Mouse (Mus musculus) spleen, adult 18-20 months (tissue): Measurements from ENCODE around the gene Nfkbie.

ENCODE experiments used
- DNase-seq, 2 experiments: peaks; one replicate each; pipeline ENCODE4 v3.0.0; 2022; ENCODE audit warnings: mixed read lengths in 2 of 2

Gene Nfkbie

GRCm38 (mm10) chr17:45563655-45564530 lies 8.4 kb downstream of the Nfkbie start, which contains the start of gene Slc35b2:
Gene Slc35b2, plus strand, starts transcription at chr17:45563874.
- peak; percentile 82 to 86 for DNase-seq

GRCm38 (mm10) chr17:45564531-45565084 lies 9.1 kb downstream of the Nfkbie start:
- no peak for DNase-seq

DNA sequence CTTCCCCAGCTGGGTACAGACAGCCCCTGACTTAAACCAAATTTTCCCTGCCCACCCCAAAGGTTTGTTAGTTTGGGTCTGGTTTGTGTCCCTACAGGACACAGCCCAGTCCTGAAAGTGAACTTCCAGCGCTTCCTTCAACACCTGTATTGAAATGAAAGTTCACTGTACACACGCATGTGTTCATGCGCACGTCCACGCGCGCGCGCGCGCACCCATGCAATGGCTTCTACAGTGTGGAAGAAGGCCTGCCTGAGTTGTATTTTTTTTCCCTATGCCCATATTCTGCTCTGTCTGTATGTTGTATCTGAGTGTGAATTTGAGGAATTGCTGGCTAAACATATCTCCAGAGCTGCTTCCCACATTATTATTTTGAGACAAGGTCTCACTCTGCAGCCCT lies 9.6 kb downstream of the Nfkbie start:
- DNase-seq: no peak

DNA sequence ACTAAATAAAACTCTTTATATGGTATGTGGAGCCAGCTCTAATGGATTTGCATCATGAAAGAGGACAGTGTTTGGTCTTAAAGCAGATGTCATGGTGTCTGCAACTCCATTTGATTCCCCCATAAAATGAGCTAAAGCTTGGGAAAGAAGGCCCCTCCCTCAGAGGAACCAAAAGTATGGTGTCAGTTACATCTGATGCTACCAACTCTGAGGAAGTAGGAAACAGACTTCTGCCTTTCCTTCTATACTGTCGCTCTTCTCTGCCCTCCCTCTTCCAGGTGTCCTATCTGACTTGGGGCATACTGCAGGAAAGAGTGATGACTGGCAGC lies 10.5 kb downstream of the Nfkbie start:
- DNase-seq: no peak

DNA sequence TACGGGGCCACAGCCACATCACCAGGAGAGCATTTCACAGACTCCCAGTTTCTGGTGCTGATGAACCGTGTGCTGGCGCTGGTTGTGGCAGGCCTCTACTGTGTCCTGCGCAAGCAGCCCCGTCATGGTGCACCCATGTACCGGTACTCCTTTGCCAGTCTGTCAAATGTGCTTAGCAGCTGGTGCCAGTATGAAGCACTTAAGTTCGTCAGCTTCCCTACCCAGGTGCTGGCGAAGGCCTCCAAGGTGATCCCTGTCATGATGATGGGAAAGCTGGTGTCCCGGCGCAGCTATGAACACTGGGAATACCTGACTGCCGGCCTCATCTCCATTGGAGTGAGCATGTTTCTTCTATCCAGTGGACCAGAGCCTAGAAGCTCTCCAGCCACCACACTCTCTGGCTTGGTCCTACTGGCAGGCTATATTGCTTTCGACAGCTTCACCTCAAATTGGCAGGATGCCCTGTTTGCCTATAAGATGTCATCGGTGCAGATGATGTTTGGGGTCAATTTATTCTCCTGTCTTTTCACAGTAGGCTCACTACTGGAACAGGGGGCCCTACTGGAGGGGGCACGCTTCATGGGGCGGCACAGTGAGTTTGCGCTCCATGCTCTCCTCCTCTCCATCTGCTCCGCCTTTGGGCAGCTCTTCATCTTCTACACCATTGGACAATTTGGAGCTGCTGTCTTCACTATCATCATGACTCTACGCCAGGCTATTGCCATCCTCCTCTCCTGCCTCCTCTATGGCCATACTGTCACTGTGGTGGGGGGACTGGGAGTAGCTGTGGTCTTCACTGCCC lies 11.1 kb downstream of the Nfkbie start:
- DNase-seq: no peak

GRCm38 (mm10) chr17:45567162-45567601 lies 11.7 kb downstream of the Nfkbie start:
- DNase-seq: no peak

- no peak for DNase-seq
These were observed 13.5 kb downstream of the Nfkbie start for GRCm38 (mm10) chr17:45568990-45569389.

DNA sequence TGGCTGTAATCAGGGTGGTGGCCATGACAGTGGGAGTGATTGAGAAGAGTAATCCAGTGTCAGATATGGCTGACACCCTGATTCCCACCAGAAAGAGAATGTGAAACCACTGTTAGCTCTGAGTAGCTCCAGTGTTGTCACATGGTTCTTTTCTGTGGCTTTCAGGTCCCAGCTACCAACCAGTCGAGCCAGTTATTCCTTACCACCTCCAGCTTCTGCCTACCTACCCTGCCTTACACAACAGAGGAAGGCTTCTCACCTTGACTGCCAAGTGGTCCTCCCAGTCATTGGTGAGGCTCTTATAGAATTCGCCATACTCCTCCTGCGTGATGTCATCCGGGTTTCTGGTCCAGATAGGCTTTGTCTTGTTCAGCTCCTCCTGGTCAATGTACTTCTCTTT lies 14.5 kb downstream of the Nfkbie start:
- no peak for DNase-seq

DNA sequence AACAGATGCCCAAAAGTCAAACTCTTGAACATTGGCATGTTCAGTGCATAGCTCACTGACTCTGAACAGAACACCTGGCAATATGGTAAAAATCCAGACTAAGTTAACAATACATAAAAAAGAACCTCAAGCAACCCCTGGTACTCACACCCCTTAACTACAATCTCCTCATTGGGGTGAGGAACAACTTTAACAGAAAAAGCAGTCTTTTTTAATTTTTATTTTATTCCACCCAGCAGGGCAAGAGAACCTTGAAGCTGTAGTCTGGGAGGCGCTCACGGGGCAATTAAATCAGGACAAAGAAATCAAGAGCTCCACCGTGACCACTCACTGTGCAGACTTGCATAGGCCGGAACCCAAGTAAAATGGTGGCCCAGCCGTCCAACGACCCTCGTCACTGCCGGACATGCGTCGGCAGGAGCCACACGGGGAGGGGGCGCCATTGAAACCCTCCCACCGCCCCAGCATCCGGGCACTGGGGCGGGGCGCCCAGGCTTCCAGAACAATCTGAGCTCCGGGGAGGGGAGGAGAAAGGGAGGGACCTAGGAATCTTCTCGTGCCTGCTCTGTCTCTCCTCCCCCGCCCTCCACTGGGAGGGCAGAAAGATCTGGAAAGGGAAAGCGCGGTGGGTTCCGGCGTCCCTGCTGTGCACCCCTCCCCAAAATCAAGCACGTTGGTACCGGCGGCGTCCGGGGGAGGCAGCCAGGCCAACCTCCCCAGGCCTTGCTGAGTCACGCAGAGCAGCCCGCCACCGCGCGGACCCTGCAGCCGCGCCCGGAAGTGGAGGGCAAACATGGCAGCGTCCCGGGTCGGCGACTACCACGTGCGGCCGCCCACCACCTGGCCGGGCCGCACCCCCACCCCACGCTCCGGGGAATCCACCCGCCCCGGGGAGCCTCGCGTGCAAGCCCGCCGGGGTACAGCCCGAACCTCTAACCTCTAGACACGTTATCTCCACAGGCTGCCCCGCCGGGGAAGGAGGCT lies 16.9 kb downstream of the Nfkbie start:
- DNase-seq: peak; percentile 62 to 64

DNA sequence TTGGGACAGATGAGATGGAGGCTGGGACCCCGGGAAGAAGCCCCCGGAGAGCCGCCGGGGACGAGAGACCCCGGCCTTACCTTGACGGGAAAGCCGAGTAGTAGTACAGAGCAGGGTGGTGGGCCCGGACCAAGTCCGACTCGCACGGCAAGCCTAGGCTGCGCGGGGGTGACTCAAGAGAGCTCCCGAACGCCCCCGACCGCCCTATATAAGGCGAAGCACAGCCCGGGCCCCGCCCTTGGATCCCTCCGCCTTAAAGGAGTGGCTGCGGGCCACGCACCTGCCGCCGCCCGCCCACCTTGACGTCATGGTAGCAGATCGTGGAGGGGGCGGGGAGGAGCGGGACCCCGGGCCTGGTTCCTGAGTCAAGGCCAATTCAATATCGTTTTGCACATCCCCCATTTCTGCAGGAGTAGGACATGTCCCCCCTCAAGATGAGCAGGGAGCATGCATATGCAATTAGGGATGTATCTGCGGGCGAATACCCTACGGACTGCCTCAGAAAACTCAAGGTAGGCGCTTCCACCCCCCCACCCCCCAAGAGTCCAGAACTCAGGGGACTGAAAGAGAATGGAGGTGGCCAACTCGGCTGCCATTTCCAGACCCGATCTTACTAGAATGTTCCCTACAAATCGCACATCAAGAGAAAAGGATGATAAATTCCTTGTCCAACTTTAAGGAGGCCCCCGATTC lies 17.7 kb downstream of the Nfkbie start, which contains the start of gene Hsp90ab1:
Hsp90ab1 (minus strand) TSS at position 185 of the 693 bp plus-strand sequence.
- DNase-seq: peak; percentile 98 to 100

GRCm38 (mm10) chr17:45573780-45574123 lies 18.2 kb downstream of the Nfkbie start:
- peak; percentile 94 to 97 for DNase-seq

GRCm38 (mm10) chr17:45574129-45574761 lies 18.7 kb downstream of the Nfkbie start:
- peak; percentile 69 to 76 for DNase-seq

DNA sequence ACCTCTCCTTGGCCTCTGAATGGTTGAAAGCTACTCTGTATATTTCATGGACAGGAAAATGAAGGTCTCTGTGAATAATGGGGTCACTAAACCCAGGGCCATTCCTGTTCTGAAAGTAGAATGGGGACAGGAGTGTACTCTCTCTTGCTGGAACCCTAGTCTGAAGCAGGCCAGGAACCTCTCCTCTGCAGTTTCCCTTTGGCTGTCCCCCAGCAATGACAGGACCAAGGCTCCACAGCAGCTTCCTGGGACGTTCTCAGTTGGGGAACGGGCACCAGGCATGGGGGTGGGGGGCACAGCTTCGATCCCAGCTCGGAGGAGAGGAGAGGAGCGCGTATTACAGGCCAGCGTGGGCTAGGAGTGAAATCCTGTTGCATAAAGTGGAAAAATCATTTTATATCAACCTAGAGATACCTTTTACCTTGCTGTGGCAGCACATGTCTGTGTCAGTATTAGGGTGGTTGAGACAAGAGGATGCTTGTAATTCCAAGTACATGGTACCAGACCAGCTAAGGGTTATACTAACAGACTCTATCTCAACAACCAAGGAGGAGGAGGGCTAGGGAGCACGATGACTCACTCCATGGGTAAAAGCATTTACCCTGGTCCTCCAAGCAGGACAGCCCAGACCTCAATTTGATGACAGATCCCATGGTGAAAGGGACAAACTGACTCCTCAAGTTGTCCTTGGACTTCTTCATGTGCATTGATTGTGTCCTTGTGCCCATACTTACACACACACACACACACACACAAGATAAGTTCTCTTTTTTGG lies 19.8 kb downstream of the Nfkbie start:
- no peak for DNase-seq

DNA sequence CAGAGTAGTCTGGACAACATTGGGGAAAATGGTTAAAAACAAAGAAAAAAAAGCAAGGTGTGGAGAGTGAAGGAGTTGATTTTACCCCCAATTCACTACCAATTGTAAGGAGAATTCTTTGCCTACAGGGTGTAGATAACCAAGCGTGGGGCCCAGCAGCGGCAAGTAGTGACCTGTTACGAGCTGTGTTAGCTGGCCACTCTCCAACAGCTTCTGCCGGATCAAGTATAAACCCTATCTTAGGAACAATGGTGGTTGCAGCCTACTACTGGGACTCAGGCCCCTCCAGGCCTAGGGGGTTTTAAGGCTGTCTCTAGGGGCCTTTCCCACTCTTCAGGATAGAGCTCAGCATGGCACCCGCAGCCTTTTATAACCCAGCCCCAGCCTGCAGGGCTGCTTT lies 22.7 kb downstream of the Nfkbie start:
- DNase-seq: no peak

DNA sequence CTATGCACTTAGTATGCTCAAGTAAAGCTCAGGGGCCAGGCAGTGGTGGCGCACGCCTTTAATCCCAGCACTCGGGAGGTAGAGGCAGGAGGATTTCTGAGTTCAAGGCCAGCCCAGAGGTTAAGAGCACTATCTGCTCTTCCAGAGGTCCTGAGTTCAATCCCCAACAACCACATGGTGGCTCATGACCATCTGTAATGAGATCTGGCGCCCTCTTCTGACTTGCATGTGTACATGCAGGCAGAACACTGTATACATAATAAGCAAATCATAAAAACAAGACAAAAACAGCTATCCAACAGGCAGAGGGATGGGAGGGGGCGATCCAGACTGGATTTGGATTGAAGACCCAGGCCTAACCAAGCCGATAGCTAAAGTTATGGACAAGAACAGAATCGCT lies 23.3 kb downstream of the Nfkbie start:
- DNase-seq: no peak

GRCm38 (mm10) chr17:45579554-45579953 lies 24.1 kb downstream of the Nfkbie start:
- DNase-seq: no peak

DNA sequence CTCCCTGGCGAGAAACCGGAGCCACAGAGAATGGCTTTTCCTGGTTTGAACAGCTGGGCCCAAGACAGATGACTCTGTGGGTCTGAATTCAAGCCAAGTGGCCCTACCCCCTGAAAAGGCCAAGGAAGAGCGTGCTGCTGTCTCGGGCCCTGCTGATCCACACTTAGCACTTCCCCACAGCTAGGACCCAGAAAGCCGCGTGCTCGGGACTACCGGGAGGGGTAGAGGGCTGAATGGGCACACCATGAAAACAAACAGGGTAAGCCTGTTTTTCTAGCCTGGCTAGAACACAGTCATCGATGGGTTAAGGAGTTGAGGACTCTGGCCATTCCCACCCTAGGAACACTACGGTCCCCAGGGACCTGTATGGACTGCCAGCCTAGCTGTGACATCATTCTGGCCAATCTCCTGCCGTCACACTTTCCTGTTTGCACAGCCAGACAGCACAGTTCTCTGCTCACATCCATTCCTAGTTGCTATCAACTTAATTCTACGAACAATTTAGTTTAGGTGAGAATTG lies 25.5 kb downstream of the Nfkbie start:
- DNase-seq: no peak

DNA sequence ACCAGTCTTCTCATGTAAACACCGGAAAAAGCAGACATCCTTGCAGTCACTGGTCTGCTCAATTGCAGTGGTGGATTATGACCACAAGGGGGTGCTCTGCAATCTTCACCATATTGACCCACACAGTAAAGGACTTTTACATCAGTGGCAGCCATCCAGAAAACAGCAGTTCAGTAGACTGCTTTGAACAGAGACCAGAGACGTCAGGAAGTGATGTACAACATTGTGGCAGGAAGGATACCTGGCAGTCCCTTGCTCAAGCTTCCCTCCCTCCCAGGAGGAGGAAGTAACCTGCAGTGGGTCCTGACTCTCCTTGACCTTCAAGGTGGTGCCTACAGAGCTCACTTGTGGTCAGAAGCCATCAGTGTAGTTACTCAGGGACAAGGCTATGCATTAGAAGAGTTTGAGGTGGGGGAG lies 26.1 kb downstream of the Nfkbie start:
- peak in 1 of 2 experiments; percentile 55 for DNase-seq

GRCm38 (mm10) chr17:45582188-45582587 lies 26.7 kb downstream of the Nfkbie start:
- no peak for DNase-seq
